Mouse (Mus musculus) brain, embryonic 14.5 days (tissue): ENCODE measurements around the gene Akap8. TPM values are rescaled to one million over a fixed set of nuclear protein-coding genes. Genes with fewer than 3 reads are reported as not detected.

ENCODE experiments used
- DNase-seq: peaks from one replicate; pipeline ENCODE4 v3.0.0-alpha.2; 2011; ENCODE audit warnings: low read depth
- CTCF ChIP-seq: fragments of 200-500 bp; IDR thresholded peaks from 2 replicates; pipeline ENCODE4 v1.5.1; 2012; ENCODE audit warnings: inconsistent platforms, mild to moderate bottlenecking, moderate library complexity, borderline replicate concordance; ENCODE audit not compliant: insufficient read depth, insufficient read length; ENCODE audit errors: extremely low read depth
- POLR2A ChIP-seq: fragments of 200-500 bp; IDR thresholded peaks from 2 replicates; pipeline ENCODE4 v1.6.1; 2012; ENCODE audit warnings: mild to moderate bottlenecking, inconsistent platforms, borderline replicate concordance; ENCODE audit not compliant: poor library complexity, insufficient read depth, insufficient read length, severe bottlenecking; ENCODE audit errors: extremely low read depth
- polyA plus RNA-seq: library from polyadenylated mRNA; depleted of rRNA; stranded (reverse); fragments of >200 nt; gene quantifications from 2 replicates; pipeline ENCODE4 v1.2.3, GENCODE M21; 2012; rRNA removed

The Akap8 gene
- 103 and 120 TPM in 2 replicates for polyA plus RNA-seq

DNA sequence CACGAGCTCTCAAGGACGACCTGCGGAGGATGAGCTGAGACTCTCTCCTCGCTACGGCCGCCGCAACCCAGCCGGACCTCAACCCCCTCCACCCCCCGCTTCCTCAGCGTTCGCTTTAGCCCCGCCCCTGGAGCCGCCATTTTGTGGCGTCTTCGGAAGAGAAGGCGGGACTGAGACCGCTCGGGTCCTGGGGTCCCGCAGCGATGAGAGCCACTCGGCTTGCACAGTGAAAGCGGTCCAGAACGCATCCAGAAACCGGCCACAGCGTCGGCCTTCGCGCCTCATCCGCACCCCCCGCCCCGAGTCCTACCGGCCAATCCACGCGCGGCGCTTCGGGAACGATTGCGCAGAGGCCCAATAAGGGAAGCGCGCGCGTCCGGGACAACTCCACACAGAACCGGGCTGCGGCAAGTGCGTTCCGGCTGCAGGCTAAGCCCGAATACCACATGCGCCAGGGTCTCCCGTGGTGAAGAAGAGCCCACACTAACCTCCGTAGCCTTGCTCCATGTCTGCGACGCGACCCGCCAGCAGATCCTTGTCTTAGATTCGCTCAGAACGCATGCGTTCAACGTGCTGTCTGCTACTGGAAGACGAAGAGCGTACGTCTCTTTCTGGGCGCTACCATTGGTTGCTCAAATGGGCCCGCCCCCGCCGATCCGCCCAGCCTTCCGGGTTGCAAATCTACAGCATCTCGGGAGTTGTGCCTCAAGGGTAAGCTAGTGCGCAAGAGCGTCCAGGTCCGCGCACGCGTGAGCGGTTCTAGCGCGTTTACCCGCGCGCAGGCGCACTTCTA lies at the start of gene Akap8:
Akap8 (minus strand) TSS at position 642 of the 793 bp plus-strand sequence.
- peak; percentile 100 for DNase-seq
- TF ChIP-seq POLR2A (peak; percentile 58; the same call in 1 of the 2 replicates), CTCF (peak; percentile 2; the same call in 1 of the 2 replicates)

DNA sequence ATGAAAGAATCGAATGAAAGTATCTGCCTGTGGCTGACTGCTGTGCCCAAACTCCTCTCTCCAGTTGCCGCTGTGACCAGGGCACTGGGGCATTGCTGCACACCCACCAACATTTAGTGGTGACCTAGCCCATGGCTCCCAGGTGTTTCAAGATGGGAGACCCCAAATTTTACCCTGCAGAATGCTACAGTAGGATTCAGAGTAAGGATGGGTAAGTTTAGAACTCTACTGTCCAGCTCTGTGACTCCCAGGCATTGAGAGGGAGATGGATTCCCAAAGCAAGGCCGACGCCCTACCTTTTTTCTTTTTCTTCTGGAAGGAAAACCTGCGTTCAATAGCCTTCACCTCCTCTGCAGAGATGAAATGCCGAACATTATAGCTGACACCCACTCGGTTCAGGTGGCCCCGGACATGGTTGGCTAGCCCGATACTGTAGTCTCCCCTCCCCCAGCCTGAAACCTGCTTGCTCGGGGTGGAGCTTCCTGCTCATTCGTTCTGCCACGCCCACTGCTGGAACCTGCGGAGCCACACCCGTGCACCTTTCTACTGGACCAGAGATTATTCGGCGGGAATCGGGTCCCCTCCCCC lies 48.0 kb upstream of the Akap8 start:
- DNase-seq: no peak
- TF ChIP-seq POLR2A (no peak), CTCF (no peak)

DNA sequence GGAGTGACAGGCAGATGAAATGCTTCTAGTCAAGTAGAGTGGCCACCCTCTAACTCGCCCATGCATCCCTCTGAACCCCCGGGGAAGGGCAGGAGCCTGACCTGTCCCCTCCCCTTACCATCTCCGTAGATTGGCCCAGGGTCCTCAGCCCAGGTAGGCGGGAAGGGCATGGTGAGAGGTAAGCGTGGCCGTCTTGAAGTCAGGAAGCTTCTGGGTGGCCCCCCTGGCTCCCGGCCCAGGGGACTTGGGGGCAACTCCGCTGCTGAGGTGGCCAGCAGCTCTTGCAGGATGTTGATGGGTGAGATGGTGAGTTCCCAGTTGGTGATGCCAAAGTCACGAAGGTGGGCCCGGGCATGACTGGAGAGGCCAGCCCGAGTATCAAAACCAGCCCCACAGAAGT lies 46.7 kb upstream of the Akap8 start:
- no peak for DNase-seq
- no peak for TF ChIP-seq CTCF
- no peak for TF ChIP-seq POLR2A

DNA sequence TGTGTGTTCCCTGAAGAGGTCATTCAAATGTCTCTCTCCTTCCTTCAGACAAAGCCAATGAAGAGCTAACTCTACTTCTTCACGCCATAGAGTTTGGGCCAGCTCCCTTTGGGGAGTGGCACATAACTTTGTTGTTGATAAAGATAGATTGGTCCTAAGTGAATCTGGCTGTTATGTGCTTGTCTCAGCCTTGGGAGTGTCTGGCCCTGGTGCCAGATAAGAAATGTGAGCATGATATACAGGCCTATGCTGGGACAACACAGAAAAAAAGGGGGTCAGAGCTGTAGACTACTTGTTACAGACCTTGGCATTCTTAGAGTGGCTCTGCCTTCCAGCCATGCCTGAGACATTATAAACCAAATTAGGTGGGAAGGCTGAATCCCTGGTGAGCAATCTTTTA lies 44.3 kb upstream of the Akap8 start:
- TF ChIP-seq POLR2A: no peak
- no peak for TF ChIP-seq CTCF
- no peak for DNase-seq

DNA sequence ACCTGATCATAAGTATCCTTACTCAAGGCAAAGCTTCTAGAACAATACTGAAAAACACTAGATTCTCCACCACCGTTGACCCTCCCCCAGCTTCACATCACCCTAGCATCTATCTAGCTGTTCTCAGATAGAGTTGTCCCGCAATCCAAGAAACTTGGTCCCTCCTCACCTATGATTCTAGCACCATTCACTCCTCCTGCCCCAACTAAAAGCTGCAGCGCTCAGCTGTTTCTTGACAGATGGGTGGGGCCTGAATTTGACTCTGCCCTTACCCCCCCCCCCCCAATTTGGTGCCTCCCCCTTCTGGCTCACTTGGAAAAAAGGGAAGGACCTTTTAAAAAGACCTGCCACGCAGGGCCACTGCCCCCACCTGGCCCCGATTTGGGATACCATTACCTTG lies 43.8 kb upstream of the Akap8 start:
- TF ChIP-seq CTCF (no peak), POLR2A (no peak)
- DNase-seq: no peak

DNA sequence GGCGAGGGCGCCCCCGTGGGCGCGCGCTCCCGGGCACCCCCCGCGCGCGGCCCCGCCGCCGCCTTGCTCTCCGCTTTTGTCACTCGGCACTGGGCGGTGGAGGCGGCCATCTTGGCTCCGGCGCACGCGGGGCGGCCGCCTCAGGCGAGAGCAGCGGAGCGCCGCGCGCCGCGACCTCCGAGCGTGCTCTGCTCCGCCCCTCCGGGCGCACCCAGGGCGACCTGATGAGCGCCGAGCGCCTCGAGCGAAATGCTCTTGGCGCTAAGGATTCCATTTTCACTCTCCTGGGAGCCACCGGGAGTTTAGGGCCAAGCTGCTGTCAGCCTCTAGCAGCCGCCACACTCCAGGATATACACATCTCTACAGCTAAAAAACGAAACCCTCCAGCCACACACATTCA lies 43.3 kb upstream of the Akap8 start:
- peak; percentile 97 for DNase-seq
- TF ChIP-seq POLR2A (peak; percentile 82), CTCF (no peak)

DNA sequence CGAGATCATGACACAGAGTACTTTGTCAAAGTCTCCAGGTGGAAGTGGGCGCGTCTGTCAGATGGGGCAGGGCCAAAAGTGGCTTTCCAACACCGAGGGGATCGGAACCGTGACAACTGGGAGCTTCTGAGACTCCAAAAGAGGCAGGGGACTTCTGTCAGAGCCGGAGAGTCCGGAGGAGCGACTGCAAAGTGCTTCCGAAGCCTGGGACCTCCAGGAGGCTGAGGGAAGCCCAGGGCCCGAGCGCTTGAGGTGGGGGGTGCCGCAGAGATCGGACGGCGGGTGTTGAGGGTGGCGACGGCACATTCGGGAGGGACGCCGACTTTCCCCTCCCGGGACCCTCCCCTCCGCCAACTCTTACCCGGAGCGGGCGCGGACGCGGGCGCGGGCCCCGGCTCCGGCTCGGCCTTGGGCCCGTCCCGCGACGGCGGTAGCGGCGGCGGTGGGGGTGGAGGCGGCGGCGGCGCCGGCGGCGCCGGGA lies 42.8 kb upstream of the Akap8 start:
- DNase-seq: peak; percentile 26
- TF ChIP-seq CTCF: no peak
- no peak for TF ChIP-seq POLR2A

DNA sequence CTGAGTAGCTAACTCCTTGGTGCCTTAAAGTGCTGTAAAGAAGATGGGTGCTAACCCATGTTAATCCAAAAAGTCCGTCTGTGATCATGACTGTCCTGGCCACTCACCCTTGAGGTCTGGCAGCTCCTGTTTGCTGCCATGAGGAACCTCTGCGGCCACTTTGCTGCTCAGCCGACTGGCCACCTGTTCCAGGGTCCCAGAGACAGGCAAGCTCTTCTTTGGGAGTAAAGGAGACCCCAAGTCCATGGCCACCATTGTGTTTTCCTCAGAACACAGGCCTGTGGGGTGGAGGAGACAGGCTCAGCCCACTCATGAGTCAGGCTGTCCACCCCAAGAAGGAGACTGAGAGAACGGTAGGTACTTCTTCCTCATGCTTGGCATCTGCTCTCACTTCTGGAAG lies 41.6 kb upstream of the Akap8 start:
- DNase-seq: no peak
- TF ChIP-seq POLR2A: no peak
- TF ChIP-seq CTCF: no peak

DNA sequence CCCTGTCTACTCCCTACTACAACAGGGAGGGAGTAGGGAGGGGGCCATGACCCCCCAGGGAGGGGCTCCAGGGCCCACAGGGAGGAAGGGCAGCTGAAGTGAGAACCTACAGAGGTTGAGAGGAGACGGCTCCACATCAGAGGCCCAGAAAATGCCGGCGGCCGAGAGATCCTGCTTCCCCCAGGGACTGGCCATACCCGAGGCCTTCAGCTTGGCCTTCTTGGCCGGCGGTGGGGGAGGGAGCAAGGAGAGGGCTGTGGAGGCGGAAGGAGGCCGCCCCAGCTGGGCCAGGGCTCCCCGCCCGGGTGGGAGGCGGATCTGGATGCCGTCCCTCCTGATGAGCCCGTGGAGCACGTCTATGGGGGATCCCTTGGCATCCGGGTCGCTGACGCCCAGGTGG lies 38.9 kb upstream of the Akap8 start:
- TF ChIP-seq POLR2A (no peak), CTCF (no peak)
- DNase-seq: no peak

DNA sequence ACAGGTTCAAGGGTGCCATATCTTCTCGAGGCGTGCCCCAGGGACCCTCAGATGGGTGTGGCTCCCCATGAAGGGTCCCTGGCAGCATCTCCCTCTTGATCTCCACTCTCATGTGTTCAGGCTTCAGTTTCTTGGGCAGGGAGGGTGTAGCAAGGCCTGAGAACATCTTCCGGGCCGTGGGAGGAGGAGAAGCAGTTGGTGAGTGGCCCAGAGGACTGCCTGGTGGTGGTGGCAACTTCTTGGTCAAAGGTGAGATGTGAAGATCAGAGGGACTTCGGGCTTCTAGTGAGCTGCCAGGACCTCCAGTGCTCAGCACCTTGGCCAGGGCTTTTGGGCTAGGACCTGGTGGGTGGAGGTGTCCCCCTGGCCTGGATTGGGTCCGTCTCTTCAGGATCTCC lies 37.9 kb upstream of the Akap8 start:
- no peak for TF ChIP-seq CTCF
- TF ChIP-seq POLR2A: no peak
- no peak for DNase-seq

DNA sequence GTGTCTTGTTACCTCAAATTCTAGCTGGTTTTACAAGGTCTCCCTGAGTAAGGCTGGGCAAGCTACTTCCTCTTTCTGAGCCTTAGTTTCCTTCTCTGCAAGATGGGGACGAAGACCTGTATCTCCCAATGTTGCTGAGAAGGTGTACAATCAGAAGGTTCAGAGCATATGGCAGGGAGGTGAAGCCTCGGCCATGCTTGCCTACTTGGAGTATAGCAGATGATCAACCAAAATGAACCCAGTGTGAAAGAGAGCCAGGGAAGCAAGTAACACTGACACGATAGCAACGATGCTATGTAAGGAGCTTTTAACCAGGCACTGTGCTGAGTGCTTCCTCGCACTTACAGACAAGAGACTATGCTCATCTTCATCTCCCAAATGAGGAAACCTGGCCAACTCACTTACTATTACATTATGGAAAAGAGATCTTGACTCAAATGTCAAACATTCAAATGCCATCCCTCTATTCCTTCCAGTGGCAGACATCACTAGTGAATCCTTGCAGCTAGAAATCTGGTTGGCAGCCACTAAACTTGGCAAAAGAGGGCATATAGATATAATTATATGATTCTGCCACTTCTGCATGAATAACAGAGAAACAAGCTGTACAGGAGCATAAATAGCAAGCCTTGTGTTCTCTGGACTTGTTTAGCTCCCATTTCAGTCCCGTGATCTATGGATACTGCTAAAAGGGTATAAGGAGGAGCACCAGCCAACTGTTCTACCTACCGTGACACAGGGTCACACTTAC lies 37.3 kb upstream of the Akap8 start:
- no peak for TF ChIP-seq POLR2A
- no peak for TF ChIP-seq CTCF
- DNase-seq: no peak
